Mouse (Mus musculus): ENCODE results near the gene Gm20812. TPM values are rescaled to one million over a fixed set of nuclear protein-coding genes. Genes with fewer than 3 reads are reported as not detected.
"Not testable (repeated sequence)": the region's sequence is repeated elsewhere in the genome, so short reads cannot be mapped to it uniquely, and the experiment has no call there.

Gm20812 gene
- not detected in 2 replicates for polyA plus RNA-seq (2012; ENCODE audit: insufficient read depth, low replicate concordance)

DNA sequence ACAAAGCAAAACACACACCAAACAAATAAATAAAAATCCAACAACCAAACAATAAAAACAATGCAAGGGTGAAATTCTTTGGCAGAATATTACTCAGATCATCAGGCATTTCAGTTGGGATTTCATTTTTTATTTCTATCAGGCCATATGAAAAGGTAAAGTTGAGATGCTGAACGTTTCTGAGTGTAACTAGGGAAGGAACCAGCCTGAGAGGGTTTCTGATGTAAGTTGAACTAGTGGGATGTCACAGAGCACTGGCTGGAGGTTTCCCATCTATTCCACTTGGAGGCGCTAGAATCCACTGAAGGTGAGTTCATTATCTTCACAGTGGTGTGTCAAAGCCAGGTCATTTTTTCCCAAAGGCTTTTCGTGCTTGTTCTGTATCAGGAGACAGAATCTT is at the start of gene Gm20812:
TSS of gene Gm20812 (plus strand) at position 301 of the 400 bp plus-strand sequence.
- H3K36me3 ChIP-seq (replicated peaks; ENCODE audit: low read length); H3K4me3 ChIP-seq (replicated peaks); H3K4me1 ChIP-seq; H3K27me3 ChIP-seq (replicated peaks); H3K9me3 ChIP-seq: not testable (repeated sequence)

Other genes starting within 250 kb of the Gm20812 start
- not detected in 2 replicates for gene Gm29554, start 108.0 kb upstream of the Gm20812 start, polyA plus RNA-seq (2012; ENCODE audit: insufficient read depth, low replicate concordance)